Mouse (Mus musculus) kidney, postnatal 14 days (tissue): ENCODE data around the gene Cers1.

Source experiments
- DNase-seq: peaks from one replicate; pipeline ENCODE4 v3.0.0; 2022; ENCODE audit warnings: mixed read lengths

Cers1 gene

DNA sequence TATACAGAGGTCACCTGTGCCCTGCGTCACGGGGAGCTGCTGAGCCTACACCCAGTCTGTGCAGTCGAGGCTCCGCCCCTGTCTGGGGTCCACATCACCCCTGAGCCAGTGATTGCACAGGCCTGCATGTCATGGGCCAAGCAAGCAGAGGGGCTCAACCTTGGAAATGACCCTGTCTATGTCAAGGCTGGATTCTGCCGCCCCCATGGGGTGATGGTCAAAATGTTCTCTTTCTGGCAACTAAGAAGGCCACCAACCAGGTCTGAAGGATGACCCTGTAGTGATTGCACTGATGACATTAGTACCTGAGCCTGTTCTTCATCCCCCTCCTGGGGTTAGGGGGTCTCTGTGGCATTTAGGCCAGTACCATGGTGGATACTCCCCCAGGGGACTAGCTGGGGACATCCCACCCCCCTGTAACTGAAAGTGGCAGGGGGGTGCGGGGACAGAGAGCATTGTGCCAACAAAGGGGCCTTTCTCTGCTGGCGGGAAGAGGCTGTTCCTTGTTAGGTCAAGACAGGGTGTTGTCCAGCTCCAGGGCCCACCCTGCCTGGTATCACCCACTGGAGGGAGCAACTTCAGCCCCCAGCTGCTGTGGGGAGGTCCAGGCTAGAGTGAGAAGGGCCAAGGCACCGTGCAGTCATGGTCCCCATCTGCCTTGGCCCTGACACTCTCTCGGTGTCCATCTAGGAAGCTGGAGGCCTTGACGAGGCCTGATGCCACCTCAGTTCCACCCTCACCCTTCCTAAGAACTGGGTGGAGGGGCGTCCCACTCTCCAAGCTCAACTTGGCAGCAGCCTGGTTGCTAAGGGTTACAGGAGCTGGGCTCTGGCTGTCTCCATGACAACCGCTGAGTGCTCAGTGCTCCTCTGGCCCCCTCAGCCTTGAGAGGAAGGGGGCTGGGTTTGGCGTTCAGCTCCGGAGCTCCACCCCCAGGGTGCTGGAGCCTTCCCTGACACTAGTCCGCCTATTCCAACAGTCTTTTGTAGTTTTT lies 1.2 kb downstream of the Cers1 start:
- DNase-seq: peak; percentile 62

DNA sequence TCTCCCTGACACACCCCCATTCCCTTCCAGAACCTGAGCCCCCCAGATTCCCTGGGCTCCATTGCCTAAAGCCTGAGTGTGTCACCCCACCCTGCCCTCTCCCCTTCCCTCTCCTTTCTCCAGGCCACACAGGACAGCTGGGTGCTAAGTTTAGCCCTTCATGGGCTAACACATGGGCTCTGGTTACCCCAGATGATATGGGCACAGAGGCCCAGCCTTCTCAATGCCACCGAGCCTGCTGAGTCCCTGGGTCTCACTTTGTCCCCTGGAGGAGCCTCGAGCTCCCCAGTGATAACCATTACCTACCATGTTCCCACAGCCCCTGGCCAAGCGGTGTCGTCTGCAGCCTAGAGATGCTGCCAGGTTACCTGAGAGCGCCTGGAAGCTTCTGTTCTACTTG lies 2.3 kb downstream of the Cers1 start:
- no peak for DNase-seq

DNA sequence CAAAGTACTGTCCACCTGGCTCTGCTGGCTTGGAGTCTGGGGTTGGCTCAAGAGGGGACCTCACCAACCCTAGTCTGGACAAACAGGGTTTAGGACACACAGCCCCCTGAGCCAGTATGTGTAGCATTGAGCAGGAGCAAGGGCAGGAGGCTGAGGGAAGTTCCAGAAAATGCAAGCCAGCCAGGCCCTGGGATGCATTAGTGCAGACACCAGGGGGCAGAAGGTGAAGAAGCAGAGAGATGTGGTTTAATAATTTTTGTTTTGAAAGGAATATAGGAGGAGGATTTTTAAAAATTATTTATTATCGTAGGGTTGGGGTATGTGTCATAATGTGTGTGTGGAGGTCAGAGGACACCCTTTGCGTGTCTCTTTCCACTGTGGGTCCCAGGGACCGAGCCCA lies 8.1 kb downstream of the Cers1 start:
- no peak for DNase-seq

GRCm38 (mm10) chr8:70327512-70327911 lies 11.9 kb downstream of the Cers1 start:
- DNase-seq: no peak

- DNase-seq: no peak
Observed at GRCm38 (mm10) chr8:70329124-70329834, 13.7 kb downstream of the Cers1 start, which contains the start of gene Gdf1. Gene Gdf1, plus strand, starts transcription at chr8:70329817.

DNA sequence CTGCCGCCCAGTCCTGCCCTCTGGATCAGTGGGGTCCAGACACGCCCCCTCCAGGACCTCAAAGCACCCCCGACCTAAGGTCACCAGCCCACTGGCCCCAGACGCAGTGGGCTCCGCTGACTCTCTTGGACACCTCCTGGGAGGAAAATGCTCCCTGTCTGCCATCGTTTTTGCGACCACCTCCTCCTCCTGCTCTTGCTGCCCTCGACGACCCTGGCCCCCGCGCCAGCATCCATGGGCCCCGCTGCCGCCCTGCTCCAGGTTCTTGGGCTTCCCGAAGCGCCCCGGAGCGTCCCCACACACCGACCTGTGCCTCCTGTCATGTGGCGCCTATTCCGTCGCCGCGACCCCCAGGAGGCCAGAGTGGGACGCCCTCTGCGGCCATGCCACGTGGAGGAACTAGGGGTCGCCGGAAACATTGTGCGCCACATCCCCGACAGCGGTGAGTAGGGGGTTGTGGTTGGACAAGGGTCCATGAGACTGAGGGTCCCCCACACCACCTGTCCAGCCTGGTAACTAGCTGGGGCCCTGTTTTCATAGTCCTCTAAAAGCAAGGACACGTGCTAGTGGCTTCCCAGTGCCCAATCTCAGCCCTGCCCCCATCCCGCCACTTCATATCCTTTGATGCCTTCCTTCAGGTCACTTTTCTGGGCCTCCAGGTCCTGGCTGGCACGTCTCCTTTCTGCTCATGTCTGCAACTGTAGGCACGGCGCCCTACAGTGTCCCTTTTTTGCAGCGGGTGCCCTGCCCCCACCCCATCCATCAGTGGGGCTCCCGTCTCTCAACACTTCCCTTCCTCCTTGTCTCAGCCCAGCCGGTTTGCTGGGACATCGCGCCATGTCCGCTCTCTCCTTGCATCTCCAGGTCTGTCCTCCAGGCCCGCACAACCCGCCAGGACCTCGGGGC lies 14.5 kb downstream of the Cers1 start:
- DNase-seq: no peak

DNA sequence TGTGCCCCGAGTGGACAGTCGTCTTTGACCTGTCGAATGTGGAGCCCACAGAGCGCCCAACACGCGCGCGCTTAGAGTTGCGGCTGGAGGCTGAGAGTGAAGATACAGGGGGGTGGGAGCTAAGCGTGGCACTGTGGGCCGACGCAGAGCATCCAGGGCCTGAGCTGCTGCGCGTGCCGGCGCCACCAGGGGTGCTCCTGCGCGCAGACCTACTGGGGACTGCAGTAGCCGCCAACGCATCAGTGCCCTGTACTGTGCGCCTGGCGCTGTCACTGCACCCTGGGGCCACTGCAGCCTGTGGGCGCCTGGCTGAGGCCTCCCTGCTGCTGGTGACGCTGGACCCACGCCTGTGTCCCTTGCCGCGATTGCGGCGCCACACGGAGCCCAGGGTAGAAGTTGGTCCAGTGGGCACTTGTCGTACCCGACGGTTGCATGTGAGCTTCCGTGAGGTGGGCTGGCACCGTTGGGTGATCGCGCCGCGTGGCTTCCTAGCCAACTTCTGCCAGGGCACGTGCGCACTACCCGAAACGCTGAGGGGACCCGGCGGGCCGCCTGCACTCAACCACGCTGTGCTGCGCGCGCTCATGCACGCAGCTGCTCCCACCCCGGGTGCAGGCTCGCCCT lies 15.3 kb downstream of the Cers1 start:
- peak; percentile 46 for DNase-seq

DNA sequence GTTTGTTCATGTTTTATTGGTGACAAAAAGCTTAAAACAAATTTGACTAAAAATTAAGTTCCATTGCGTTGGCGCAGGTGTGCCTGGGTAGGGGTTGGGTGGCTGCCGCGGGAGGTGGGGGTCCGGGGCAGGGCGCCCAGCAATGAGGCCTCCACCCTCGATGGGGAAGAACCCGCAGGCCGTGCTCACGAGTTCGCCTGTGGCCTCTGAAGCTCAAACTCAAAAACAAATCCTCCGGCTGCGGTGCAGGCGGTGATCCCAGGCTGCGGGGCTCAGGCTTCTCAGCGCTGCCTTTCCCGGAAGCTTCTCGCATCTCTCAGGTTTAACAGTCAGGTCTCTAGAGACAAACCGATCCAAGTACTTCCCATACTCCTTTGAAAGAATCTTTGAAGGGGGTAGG lies 16.0 kb downstream of the Cers1 start:
- no peak for DNase-seq

GRCm38 (mm10) chr8:70332070-70332877 lies 16.7 kb downstream of the Cers1 start:
- peak; percentile 71 for DNase-seq

- no peak for DNase-seq
Observed at GRCm38 (mm10) chr8:70332878-70333202, 17.3 kb downstream of the Cers1 start.

DNA sequence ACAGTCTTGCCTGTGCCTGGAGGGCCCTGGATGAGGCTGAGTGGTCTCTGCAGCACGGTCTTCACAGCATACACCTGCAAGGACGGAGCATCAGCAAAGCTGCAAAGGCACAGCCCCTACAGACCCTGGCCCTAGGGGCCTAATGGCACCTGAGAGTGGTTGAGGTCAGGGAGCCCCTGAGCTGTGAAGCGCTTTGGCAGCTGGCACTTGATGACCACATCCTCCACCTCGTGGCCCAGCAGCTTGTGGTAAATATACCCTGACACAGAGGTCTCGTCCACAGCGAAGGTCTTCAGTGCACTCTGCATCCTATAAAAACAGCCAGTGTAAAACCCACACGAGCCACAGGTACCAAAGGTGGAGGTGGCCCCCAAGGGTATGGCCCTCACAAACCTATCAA lies 23.4 kb downstream of the Cers1 start:
- no peak for DNase-seq

DNA sequence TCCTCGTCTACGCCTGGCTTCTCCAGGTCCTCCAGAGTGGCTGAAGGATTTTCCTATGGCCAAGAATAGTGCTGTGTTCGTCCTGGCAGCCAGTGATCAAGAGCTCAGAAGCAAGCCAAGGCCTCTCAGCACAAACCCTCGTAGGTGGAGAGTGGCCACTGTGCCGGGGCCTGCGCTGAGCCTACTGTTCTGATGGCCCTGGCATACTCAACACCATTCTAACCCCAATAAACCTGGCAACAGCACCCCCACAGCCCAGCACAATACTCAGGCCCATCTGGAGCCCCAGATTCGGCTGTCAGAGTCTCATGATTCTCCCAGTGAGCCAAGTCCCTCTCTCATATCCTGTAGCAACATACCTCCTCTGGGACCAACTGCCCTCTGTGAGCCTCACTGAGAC lies 25.1 kb downstream of the Cers1 start:
- DNase-seq: no peak

GRCm38 (mm10) chr8:70342007-70342406 lies 26.4 kb downstream of the Cers1 start:
- no peak for DNase-seq

GRCm38 (mm10) chr8:70343076-70343475 lies 27.5 kb downstream of the Cers1 start:
- no peak for DNase-seq

DNA sequence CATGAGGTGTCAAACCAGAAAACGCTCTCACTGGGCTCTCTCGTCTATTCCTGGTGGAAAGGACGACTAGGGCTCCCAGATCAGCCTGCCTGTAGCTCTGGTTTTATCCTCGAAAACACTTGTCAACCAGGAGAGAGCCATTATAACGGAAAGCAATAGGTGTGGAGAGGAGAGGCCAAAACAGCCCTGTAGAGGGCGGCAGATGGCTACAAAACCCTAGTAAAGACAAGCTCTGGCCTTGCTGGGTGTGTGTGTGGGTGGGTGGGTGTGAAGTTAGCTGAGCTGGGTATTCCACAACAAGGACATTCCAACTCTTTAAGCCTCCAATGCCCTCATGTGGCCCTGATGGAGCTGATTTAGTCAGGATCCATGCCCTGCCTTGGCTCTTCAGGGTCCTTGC lies 28.1 kb downstream of the Cers1 start:
- peak; percentile 45 for DNase-seq

- DNase-seq: no peak
Observed at GRCm38 (mm10) chr8:70344279-70344678, 28.7 kb downstream of the Cers1 start.

DNA sequence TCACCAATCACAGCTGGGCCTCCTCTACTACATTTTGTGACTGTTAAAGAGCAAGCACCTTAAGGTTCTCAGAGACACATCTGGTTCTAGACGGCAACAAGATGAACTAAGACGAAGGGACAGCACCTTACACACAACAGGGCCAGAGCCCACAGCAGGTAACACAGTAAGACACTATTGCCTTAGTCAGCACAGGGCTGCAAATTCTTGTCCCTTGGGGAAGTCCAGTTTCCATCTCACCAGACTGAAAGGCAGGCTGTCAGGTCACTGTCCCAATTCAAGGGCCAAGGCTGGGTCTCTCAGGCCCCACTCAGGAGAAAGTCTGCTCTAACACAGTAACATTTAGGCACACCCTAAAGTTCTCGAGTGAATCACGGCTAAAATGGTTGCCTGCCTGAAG lies 31.9 kb downstream of the Cers1 start:
- DNase-seq: no peak

GRCm38 (mm10) chr8:70347860-70348420 lies 32.4 kb downstream of the Cers1 start:
- DNase-seq: no peak

- no peak for DNase-seq
Observed at GRCm38 (mm10) chr8:70351035-70351999, 35.7 kb downstream of the Cers1 start.

- DNase-seq: no peak
Observed at GRCm38 (mm10) chr8:70352000-70352384, 36.4 kb downstream of the Cers1 start.
